Mouse (Mus musculus) ES-E14 (cell line): ENCODE results near the gene Stub1. TPM values are rescaled to one million over a fixed set of nuclear protein-coding genes. Genes with fewer than 3 reads are reported as not detected.

Source experiments
- DNase-seq: peaks from one replicate; pipeline ENCODE4 v3.0.0-alpha.2; 2013; ENCODE audit warnings: low read depth, low spot score
- H3K27ac ChIP-seq: 2 replicates; pipeline ENCODE4 v1.5.1; 2012; ENCODE audit warnings: low read depth, mild to moderate bottlenecking, low read length, moderate library complexity, mixed read lengths; ENCODE audit not compliant: poor library complexity, insufficient read depth, severe bottlenecking
- H3K36me3 ChIP-seq: 2 replicates; pipeline ENCODE4 v1.6.1; 2012; ENCODE audit warnings: mild to moderate bottlenecking, low read length, moderate library complexity, mixed read lengths; ENCODE audit not compliant: control insufficient read depth, poor library complexity, insufficient read depth, severe bottlenecking
- H3K4me1 ChIP-seq, 2 experiments: fragments of 150-350 bp in 1 of 2; sonication (generic) in 1 of 2; 2 replicates each; pipeline ENCODE4 v1.6.1; 2012; ENCODE audit warnings: low read length in 2 of 2, mild to moderate bottlenecking in 1 of 2, mixed read lengths in 1 of 2; ENCODE audit not compliant: control insufficient read depth in 2 of 2, insufficient read depth in 2 of 2, poor library complexity in 1 of 2
- H3K4me3 ChIP-seq, 2 experiments: fragments of 150-350 bp in 1 of 2; sonication (generic) in 1 of 2; 2 replicates each; pipeline ENCODE4 v1.5.1; 2012; ENCODE audit warnings: low read length in 2 of 2, low read depth in 1 of 2, mild to moderate bottlenecking in 1 of 2, mixed read lengths in 1 of 2; ENCODE audit not compliant: insufficient read depth in 1 of 2, poor library complexity in 1 of 2, severe bottlenecking in 1 of 2
- H3K9ac ChIP-seq: 2 replicates; pipeline ENCODE4 v1.6.1; 2012; ENCODE audit warnings: low read depth, mild to moderate bottlenecking, low read length, mixed read lengths; ENCODE audit not compliant: poor library complexity, insufficient read depth, severe bottlenecking
- H3K9me3 ChIP-seq: fragments of 150-350 bp; sonication (generic); 2 replicates; pipeline ENCODE4 v1.6.1; 2012; ENCODE audit warnings: low read depth, mild to moderate bottlenecking, low read length; ENCODE audit not compliant: control insufficient read depth, insufficient read depth
- CHD2 ChIP-seq: IDR thresholded peaks from 2 replicates; pipeline ENCODE4 v1.6.1; 2014; ENCODE audit warnings: mild to moderate bottlenecking, low read depth, low read length, inconsistent platforms
- HCFC1 ChIP-seq: IDR thresholded peaks from 2 replicates; pipeline ENCODE4 v1.6.1; 2012; ENCODE audit warnings: low read length, inconsistent platforms, borderline replicate concordance; ENCODE audit not compliant: insufficient read depth
- MAFK ChIP-seq: IDR thresholded peaks from 2 replicates; pipeline ENCODE4 v1.6.1; 2014; ENCODE audit warnings: mild to moderate bottlenecking, low read depth, low read length, inconsistent platforms; ENCODE audit not compliant: insufficient read depth
- ZC3H11A ChIP-seq: IDR thresholded peaks from 2 replicates; pipeline ENCODE4 v1.6.1; 2012; ENCODE audit warnings: low read depth, mild to moderate bottlenecking, inconsistent platforms, low read length, borderline replicate concordance
- ZNF384 ChIP-seq: IDR thresholded peaks from 2 replicates; pipeline ENCODE4 v1.6.1; 2012; ENCODE audit warnings: low read depth, low read length, inconsistent platforms
- in situ Hi-C, 2 experiments: fragments of 600-800 bp; cut with MboI; formaldehyde crosslinking; loops; one replicate each; pipeline ENCODE4 v1.15.1; 2025; ENCODE audit warnings: low sequenced_read_pairs in 2 of 2, inconsistent platforms in 1 of 2; ENCODE audit not compliant: unreplicated experiment in 2 of 2
- total RNA-seq: library from RNA; depleted of rRNA; stranded (reverse); fragments of 300-350 nt; gene quantifications from 2 replicates; pipeline ENCODE4 v1.2.3, GENCODE M21; 2012

Gene Stub1
- total RNA-seq, 1 experiment: 161 TPM

DNA sequence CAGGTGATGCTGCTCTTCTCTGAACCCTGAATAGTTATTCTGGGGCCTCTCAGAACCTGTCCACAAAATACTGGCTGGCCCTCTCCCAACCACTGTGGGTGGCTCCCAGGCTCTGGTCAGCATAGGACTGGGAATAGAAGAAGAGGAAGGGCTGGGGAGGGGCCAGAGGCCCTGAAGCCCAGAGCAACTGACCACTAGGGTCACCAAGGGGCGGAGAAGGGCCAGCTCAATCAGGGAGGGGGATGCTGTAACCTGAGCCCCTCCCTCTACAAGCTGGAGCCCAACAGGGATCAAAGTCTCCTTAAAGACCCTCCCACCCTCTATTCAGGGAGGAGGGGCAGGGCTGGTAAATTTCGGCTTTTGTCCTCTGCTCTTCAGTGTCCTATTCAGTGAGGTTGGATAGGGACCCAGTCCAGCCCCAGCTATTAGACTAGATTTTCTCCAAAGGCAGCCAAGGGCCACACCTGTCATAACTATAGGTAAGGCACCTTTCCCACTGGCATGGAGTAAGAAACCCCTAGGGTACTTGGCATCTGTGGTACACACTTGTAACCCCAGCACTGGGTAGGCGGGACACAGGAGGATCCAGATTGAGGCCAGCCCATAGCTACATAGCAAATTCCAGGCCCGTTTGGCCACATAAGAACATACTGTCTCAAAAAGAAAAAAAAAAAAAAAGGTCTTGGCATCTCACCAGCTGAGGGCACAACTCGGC lies 47.1 kb upstream of the Stub1 start, which contains the start of gene Wfikkn1:
Gene Wfikkn1 (minus strand): TSS at position 663 of the 715 bp plus-strand sequence.
- TF ChIP-seq MAFK: no peak
- TF ChIP-seq HCFC1: no peak
- no peak for TF ChIP-seq CHD2
- no peak for TF ChIP-seq ZC3H11A
- no peak for TF ChIP-seq ZNF384
- H3K27ac ChIP-seq: peak within 1 kb of the TSS; percentile 38; the same call in 1 of the 2 replicates
- H3K9ac ChIP-seq: no peak within 1 kb of the TSS
- H3K36me3 ChIP-seq: peaks cover 34% of the 10 kb centered on the region
- no peaks in the 10 kb centered on the region for H3K9me3 ChIP-seq
- no peak within 1 kb of the TSS for H3K4me3 ChIP-seq
- no peak for DNase-seq
- H3K4me1 ChIP-seq: peaks cover 5 to 42% of the 10 kb centered on the region in 2 experiments; a peak in 3 of 4 replicates
- in situ Hi-C loops: no loop called here

DNA sequence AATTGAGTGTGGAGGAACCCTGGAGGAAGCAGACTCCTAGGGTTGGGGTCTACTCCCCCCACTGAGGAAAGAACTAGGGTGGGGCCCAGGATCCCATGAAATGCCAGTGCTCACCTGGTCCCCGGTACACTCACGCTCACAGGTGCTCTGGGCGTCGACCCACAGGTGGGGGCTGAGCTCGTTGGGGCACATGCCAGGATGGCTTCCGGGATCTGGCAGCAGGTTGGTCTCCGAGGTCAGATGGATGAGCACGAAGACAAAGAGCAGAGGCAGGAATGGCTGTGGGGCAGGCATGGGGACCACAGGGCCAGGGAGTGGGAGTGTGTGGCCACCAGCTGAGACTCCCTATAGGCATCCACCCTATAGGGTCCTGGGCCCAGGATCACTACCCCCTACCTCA lies 46.5 kb upstream of the Stub1 start:
- TF ChIP-seq ZC3H11A (no peak), ZNF384 (no peak), CHD2 (no peak), MAFK (no peak), HCFC1 (no peak)
- DNase-seq: no peak
- H3K36me3 ChIP-seq: peaks cover 33% of the 10 kb centered on the region
- H3K9ac ChIP-seq: no peak overlapping the region
- no peak overlapping the region for H3K4me3 ChIP-seq
- peaks cover 5 to 38% of the 10 kb centered on the region in 2 experiments; a peak in 3 of 4 replicates for H3K4me1 ChIP-seq
- H3K27ac ChIP-seq: no peak overlapping the region
- in situ Hi-C loops: no loop called here
- no peaks in the 10 kb centered on the region for H3K9me3 ChIP-seq

GRCm38 (mm10) chr17:25879261-25879660 lies 46.1 kb upstream of the Stub1 start:
- H3K9me3 ChIP-seq: no peaks in the 10 kb centered on the region
- TF ChIP-seq CHD2: no peak
- 0 out of 2 replicates have a peak, but pooled peaks have one; percentile 30 for TF ChIP-seq HCFC1
- H3K4me3 ChIP-seq: no peak overlapping the region
- peak; percentile 78 for DNase-seq
- no peak overlapping the region for H3K9ac ChIP-seq
- H3K36me3 ChIP-seq: peaks cover 28% of the 10 kb centered on the region
- no peak overlapping the region for H3K27ac ChIP-seq
- H3K4me1 ChIP-seq: peaks cover 5 to 37% of the 10 kb centered on the region in 2 experiments; a peak in 3 of 4 replicates
- in situ Hi-C loops: no loop called here

DNA sequence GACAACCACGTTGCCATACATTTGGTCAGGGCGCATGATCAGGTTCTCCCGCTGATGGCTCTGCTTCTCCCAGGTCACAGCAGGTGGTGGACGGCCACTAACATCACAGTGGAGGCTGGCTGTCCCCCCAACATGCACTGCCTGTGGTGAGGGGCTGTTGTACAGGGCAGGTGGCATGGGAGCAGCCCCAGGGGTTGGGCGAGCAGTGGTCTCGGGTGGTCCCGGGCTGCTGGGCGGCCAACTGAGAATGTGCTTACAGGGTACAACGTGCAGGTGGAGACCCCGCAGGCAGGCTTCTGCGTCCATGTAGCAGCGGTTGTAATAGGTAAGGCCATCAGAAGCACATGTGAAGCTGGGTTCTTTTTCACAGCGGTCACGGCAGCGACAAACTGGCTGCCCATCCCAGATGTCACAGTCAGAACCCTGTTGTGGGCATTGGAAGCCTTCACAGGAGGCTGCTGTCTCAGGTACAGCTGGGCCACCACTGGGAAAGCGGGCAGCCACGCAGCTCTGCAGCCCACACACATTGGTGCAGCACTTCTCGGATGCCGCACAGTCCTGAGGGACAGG lies 45.5 kb upstream of the Stub1 start:
- H3K9me3 ChIP-seq: no peaks in the 10 kb centered on the region
- H3K4me3 ChIP-seq: no peak overlapping the region
- DNase-seq: no peak
- in situ Hi-C loops: no loop called here
- peaks cover 5 to 42% of the 10 kb centered on the region in 2 experiments; a peak in 3 of 4 replicates for H3K4me1 ChIP-seq
- TF ChIP-seq ZC3H11A: no peak
- TF ChIP-seq MAFK: no peak
- TF ChIP-seq HCFC1: no peak
- no peak for TF ChIP-seq ZNF384
- TF ChIP-seq CHD2: no peak
- H3K27ac ChIP-seq: no peak overlapping the region
- H3K36me3 ChIP-seq: peaks cover 23% of the 10 kb centered on the region
- H3K9ac ChIP-seq: no peak overlapping the region
